Mouse (Mus musculus) lung, postnatal 0 days (tissue): Measurements from ENCODE around the gene Pigl.

ENCODE experiments used
- CTCF ChIP-seq: IDR thresholded peaks from 2 replicates; pipeline ENCODE4 v1.5.1; 2016; ENCODE audit warnings: antibody characterized with exemption, mild to moderate bottlenecking
- EP300 ChIP-seq: IDR thresholded peaks from 2 replicates; pipeline ENCODE4 v1.6.1; 2016; ENCODE audit warnings: antibody characterized with exemption, mild to moderate bottlenecking, control low read depth

GRCm38 (mm10) chr11:62522283-62522682 lies 64.0 kb downstream of the Pigl start:
- TF ChIP-seq CTCF (no peak), EP300 (no peak)
